Mouse (Mus musculus) thymus, adult 2 months (tissue): ENCODE data around the gene 1700001C02Rik.

Source experiments
- CTCF ChIP-seq: fragments of 200-500 bp; IDR thresholded peaks from 2 replicates; pipeline ENCODE4 v1.5.1; 2012; ENCODE audit warnings: mild to moderate bottlenecking, control low read depth, low read length, moderate library complexity, borderline replicate concordance; ENCODE audit not compliant: control insufficient read depth, poor library complexity, insufficient read depth; ENCODE audit errors: extremely low read depth
- POLR2A ChIP-seq: fragments of 200-500 bp; IDR thresholded peaks from 2 replicates; pipeline ENCODE4 v1.6.1; 2012; ENCODE audit warnings: mild to moderate bottlenecking, low read length, control low read depth, moderate library complexity; ENCODE audit not compliant: control insufficient read depth, poor library complexity, insufficient read depth; ENCODE audit errors: extremely low read depth

DNA sequence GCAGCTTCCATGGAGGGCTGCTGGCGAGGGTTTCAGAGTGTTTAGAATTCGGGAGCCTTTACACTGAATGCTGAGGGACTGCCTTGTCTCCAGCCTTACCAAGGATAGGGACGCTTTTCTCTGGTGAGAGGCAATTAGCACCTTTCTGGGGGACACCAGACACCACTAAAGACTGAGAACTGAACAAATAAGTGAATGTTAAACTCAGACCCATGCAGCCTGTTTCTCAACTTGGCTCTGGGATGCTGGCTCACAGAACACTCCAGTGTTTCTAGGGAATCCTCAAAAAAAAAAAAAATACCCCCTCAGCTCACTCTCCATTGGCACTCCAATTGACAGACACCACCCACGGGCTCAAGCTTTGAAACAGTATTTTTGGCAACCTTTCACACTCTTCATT is 63.1 kb downstream of the 1700001C02Rik start:
- TF ChIP-seq CTCF (no peak), POLR2A (no peak)
